Mouse (Mus musculus) urinary bladder, adult 18-20 months (tissue): ENCODE measurements around the gene Ncam2.
A peak's percentile ranks its signal among the peaks of the same experiment; 100 is the strongest.
"Not testable (repeated sequence)": the region's sequence is repeated elsewhere in the genome, so short reads cannot be mapped to it uniquely, and the experiment has no call there.

ENCODE experiments used
- DNase-seq, 2 experiments: peaks; one replicate each; pipeline ENCODE4 v3.0.0; 2022; ENCODE audit warnings: low spot score in 2 of 2, mixed read lengths in 2 of 2

Gene Ncam2

DNA sequence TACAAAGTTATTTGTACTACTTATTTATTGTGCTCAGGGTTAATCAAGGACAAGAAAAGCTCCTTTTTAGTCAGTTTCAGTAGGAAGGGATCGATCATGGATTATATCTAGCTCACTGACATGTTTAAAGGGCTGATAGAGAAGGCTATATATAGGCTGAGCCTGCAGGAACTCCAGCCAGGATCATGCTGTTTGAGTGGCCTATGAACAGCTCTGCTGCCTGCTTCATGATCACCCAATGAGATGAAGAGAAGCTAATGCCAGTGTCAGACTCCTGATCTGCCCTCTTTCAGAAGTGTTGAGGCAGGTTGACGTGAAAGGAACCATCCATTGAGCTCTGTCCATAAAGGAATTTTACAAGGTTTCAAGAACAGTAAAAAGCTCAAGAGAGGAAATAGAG lies 103.3 kb downstream of the Ncam2 start:
- DNase-seq, result no peak

DNA sequence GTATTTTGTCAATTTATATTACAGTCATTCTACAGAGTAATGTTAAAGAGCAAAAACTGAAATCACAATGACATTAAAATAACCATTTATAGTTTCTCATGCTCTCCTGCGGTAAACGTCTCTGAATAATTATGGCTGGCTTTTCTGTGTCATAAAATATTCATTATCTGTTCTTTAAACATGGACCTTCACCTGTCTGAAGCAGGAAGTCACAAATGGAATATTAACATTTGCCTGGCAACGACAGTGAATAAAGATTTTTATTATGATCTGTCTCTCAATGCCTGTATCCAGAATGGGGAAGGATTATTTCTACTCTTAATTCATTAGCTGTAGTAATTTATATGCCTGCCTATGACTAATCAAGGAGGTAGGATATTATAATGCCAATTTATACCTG lies 108.7 kb downstream of the Ncam2 start:
- DNase-seq, result no peak

DNA sequence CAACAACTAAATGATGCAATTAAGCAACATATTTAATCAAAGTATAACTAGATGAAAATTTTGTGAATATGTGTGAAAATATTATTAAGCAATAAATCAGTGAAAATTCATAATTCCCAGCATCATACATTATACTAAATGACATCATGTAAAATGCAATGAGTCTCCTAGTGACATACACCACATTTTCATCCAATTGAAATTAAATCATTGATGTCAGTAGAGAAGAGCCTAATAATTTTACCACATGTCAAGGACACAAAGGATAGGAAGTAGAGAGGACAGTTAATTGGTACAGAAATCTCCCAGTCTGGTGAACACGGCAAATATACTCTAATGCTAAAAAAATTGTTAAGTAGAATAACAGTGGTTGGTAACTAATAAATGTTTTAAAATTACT lies 118.5 kb downstream of the Ncam2 start:
- DNase-seq, result no peak

DNA sequence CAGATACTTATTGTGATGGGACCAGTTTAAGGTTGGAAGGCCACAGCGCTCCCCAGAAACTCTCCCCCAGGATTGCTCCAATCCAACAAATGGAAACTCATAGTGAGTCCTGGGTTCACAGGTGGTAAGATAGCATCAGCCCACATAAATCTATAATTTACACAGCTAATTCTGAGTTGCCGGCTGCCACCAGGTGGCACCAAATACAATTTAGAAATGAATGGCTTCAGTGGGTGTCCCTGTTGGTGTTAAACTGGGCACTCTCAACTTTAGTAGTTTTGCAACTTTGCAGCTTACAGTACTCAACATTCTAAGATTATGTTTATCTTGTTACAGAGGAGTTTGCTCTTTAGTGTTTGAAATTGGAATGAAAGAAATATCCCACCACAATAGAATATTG lies 130.0 kb downstream of the Ncam2 start:
- DNase-seq, result peak in 1 of 2 experiments; percentile 10

DNA sequence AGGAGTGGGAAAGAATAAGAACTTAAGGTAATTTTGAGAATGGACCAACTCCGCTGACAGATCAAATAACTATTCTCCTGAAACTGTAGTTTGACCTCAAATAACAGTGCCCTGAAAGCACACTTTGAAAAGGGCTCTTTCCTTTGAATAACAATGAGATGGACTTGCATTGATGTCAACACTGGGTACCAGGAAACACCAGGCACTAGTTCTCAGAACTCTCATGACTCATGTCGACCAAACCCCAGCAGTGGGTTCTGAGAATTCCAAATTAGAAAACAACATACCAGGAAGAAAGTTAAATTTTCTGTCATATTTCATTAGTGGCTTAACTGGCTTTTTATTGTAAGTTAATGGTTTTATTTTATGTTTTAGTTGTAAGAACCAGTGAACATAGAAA lies 165.4 kb downstream of the Ncam2 start:
- no peak for DNase-seq

DNA sequence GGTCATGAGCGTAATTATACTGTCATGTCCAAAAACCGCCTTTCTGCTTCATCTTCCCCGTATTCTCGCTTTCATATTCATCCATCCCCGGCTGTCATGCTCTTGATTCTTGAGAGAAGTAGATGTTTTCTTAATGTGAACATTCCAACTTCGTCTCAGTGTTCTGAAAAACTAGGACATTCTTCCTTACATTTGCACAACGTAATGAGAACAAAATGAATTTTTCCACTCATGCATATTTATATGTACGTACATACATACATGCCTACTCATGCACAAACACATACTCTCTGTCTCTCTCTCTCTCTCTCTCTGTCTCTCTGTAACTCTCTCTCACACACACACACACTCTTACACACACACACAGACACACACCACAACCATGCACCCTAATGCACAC lies 173.7 kb downstream of the Ncam2 start:
- no peak for DNase-seq

DNA sequence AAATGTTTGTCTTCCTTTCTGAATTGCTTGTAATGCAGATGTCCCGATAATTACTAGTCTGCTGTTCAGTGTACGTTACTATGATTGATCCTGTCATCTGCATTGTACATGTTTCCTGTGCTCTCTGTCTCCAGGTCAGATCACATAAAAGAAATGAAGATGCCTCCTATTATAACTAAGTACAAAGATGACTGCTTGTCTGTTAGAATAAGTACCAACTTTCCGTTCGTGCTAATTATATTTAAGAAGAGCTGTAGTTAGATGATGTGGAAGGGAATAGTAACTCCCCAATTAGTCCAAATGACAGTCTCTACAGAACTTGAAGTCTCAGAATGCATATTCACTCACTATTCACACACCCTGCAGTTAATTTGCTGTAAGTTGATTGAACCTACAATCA lies 179.9 kb downstream of the Ncam2 start:
- no peak for DNase-seq

DNA sequence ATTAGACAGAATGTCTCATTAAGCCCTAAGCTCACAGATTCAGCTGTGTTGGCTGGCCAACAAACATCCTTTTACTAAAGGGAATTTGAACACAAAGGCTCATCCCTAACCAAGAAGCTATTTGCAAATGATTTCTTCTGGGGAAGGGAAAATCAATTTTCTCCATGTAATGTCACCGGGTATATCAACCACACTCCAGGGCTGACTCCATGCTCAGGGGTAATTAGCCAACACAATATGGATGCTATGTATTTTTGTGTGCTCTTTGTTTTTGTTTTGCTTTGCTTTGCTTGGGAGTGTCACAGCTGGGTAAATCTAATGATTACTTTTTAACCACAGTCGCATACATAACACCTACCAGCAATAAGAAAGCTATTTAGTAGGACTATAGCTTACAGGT lies 188.1 kb downstream of the Ncam2 start:
- no peak for DNase-seq

DNA sequence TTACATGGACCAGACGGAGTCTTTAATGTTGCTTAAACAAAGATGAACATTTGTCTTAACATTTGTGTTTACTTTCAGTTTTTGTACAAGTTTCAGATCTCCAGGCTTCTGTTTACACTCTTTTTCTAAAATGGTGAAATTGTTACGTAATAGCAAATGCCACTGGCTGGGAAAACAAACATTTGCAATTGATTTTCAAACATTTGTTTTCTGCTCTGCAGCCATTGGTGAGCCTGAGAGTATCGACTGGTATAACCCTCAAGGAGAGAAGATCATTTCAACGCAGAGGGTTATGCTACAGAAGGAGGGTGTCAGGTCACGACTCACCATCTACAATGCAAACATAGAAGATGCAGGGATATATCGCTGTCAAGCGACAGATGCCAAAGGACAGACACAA lies 234.1 kb downstream of the Ncam2 start:
- DNase-seq, result no peak

DNA sequence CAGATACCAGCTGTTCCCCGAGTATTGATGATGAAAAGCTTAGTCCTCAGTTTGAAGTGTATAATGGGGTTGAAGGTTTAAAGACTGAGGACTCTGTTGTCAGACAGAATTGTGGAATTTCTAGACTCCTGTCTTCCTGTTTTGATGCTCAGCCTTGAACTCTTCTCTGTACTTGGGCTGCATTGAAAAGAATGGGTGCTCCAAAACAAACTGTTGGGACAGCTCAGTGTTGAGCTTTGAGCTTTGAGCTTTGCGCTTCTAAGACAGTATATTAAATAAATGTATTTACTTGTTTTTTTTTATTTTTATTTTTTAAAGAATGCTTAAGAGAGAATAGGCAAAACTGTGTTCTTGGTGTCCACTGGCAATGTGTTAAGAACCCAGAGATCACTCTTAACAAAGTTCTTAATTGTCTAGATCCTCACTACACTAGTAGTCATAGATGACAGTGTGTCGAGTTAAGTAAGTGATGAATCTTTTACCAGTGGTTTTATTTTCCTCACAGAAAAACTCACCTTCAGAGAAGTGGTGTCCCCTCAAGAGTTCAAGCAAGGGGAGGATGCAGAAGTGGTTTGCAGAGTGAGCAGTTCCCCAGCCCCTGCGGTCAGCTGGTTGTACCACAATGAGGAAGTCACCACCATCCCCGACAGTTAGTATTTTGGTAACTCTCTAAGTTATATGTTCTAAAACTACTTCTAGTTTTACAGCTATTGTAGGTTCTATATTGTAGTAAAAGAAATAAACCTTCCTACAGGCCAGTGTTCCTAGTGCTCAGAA lies 236.8 kb downstream of the Ncam2 start:
- no peak for DNase-seq

DNA sequence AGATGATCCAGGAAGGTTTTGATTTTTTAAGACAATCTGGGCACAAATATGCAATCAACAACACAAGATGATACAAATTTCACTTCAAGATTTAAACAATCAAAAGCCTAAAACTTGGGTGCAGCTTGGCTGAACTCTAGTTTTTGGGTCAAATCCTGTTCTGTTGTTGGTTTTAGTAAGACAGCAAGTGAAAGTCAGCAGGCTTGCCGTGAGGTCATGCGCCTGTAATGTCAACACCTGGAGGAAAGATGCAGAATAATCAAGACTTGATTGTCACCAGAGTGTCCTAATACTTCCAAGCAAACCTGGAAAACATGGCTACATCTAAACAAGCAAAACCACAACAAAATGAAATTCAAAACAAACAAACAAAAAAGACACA lies 237.4 kb downstream of the Ncam2 start:
- no peak for DNase-seq

DNA sequence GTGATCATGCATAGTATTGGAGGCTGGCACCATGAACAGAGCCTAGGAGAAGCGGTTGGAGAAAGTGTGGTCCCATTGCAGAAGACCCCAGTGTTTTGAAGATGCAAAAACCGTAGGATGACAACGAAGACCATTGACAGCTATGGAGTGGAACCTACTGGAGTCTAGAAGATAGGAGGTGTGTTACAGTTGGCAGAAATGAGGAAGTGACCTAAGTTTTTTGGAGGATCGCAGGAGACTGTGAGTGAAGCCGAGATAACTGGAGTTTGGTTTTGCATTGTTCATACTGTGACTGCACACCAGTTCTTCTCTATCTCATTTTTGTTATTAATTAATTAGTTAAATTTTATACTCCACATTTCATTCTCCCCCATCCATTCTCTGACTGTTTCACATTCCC lies 250.4 kb downstream of the Ncam2 start:
- DNase-seq, result no peak

DNA sequence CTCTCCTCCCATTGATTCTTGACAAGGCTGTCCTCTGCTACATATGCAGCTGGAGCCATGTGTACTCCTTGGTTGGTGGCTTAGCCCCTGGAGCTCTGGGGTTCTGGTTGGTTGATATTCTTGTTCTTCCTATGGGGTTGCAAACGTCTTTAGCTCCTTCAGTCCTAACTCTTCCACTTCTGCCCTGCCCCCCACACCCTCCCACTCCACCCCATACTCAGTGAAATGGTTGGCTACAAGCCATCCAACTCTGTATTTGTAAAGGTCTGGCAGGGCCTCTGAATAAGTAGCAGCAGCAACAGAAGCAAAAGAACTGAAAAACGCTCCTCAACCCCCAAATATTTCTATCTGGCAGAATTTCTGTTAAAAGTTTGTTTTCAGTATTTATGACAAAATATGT lies 252.5 kb downstream of the Ncam2 start:
- no peak for DNase-seq

DNA sequence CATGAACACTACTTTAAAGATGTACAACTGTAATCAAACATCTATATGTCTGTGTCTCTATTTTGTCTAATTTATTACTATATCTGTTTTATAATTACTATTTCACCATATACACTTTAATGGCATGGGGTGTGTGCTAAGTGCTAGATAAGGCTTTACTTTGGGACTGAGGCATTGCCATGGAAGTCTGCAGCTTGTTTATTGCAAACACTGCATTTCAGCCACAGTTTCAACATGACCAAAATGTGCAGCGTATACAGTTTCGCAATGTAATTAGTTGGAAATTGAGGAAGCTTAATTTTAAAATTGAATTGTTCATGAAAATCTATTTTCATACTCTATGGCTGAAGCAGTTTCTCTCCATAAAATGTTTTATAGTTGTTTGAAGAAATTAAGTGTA lies 254.0 kb downstream of the Ncam2 start:
- DNase-seq, result no peak

DNA sequence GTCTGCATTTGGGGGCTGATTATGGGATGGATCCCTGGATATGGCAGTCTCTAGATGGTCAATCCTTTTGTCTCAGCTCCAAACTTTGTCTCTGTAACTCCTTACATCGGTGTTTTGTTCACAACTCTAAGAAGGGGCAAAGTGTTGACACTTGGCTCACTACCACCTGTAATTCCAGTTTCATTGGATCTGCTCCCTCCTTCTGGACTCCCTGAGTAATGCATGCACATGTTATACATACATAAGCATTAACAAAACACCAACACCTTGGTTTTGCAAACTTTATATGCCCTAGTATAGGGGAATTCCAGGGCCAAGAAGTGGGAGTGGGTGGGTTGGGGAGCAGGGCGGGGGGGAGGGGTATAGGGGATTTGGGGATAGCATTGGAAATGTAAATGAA lies 262.2 kb downstream of the Ncam2 start:
- not testable (repeated sequence) for DNase-seq

DNA sequence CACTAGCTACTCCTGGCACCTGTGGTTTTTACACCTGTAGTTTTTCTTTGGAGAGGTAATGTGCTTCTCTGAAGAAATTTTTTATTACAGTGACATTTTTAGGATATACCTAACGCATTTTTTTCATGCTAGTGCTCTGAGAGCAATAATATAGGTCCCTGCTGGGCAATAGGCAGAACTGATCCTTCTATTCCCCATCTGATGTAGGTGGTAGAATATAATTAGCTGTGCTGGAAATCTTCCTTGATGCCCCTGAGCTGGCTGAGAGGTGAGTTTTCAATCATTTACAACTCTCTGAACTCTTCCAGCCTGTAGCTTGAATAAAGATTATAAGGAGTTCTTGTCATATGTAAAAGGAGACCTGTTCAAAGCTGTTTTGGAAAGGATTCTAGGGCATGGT lies 272.4 kb downstream of the Ncam2 start:
- DNase-seq, result no peak

DNA sequence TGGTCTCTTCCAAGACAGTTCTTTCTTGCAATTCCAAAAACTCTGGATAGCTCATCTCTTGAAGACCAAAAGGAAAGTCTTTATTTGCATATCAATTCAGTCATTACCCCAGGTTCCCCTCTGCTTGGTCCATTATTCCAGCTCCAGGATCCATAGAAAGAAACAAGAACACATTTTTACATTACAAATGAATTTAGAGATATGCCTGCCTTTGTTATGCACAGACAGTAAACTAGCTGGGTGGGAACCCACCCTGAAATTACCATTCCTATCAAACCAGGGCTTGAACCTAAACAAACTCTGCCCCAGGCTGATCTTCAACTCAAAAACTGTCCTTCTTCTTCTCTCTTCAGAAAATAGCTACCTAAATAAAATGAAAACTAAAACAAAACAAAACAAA lies 280.6 kb downstream of the Ncam2 start:
- no peak for DNase-seq

DNA sequence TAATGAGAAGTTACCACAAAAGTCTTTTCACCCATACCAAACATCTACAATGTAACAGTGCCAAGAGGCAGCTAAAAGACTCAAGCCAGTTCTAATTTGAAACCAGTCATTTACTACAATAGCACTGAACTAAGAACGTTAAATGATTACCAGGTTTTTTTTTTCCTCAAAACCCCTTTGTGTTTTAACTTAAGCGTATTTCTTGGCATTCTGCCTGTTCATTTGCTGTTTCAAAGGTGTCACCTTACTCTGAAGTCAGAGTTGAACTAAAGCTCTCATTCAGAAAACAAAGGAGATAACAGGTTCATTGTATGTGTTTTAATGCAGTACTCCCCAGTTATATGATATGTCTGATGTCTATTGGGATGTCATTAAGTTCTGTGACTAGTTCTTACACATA lies 295.6 kb downstream of the Ncam2 start:
- no peak for DNase-seq

DNA sequence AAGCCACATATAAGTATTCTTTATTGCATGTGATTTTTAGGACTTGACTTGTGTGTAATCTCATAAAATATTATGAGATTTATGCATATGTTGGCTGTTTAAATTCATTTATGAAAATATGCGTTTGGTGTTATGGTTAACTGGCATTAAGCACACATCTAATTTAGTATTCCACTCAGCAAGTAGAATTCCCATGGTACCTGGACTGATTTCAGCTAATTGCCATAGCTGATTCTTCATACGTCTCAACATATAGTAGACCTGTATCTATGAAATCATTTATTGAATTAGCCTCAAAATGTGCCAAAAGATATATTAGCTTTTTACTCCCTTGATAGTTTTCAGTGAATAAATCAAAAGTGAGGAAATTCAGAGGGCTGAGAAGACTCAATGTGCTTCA lies 302.1 kb downstream of the Ncam2 start:
- DNase-seq, result no peak

DNA sequence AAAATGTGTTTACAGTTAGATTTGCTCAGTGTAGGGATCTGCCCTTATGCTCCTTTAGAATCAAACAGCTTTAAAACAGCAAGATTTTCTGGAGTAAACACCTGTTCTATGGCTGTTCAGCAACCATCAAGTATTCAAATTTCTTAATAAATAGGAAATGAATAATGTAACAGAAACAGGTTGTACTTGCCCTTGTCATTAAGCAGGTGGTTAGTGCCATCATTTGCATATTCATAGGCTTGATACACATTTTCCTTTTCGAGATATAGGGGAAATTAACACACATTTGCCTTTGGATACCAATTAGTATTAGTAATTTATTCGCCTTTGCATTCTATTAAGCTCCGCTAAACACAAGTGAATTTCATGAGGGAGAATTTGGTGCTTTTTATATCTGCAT lies 335.7 kb downstream of the Ncam2 start:
- no peak for DNase-seq

DNA sequence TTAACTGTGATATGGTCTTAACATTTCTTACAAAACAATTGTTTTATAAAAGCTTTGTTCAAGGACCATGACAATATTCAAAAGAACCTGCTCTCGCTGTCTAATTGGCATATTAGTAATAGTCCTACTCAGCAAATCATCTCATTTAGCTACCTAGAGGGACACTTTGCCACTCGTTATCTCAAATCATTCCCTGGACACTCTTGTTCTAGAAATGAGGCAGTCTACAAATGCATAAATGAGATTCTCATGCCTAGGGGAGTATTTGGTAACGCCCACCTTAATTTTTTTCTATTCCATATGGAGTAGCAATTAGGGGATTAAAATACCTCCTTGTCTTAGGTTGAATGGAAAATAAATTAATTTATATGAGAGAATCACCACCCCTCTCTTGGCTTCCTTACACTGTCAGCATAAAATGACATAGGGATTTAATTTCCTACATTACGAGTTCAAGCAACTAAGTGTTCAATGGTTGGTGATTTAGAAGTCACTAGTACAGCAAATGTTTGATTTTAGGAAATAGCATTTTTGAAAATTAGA lies 387.1 kb downstream of the Ncam2 start:
- no peak for DNase-seq

DNA sequence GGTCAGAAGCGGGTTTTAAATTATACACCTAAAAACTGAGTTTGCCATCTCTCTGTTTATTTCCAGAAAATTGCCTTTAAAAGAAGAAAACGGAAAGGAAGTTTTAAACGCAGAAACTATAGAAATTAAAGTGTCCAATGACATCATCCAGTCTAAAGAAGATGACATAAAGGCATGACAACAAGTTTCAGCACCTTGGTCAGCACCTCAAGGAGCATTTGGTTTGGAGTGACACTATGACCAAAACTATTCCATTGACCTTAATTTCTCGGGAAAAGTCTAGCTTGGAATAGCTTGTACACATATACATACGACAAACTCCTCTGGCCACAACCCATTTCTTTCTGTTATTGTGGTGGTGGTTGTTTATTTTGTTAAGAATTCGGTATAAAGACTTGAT lies 422.8 kb downstream of the Ncam2 start:
- no peak for DNase-seq

DNA sequence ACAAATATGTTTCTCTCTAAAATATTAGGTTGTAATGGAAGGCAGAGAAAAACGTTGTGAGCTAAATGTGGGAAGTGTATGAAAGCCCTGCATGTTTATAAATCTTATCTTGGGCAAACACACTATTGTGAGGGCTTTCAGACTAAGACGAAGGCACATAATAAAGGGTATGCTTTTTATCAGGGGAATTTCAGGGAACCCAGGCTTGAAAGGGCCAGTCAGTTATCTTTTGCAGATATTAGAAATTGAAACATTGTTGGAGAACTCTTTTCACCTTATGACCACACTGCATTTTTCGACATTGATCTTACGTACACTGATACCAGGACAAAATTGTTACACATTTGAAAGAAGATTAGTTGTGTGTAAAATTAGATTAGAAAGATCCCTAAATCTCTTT lies 423.3 kb downstream of the Ncam2 start:
- DNase-seq, result no peak

DNA sequence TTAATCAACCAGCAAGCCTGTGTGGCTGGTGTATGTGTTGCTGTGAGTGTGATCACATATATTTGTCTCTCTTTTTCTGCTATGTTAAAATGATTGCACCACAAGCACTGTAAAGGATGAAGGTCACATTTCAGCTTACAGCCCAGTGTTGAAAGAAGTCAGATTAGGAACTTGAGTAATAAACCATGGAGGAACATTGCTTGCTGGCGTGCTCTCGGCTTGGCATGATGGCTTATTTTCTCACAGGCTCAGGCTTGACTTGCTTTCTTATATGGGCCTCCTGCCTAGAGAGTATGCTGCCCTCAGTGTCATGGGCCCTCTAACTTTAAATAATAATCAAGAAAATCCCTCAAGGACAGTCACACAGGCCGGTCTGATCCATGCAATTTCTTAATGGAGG lies 449.8 kb downstream of the Ncam2 start:
- DNase-seq, result no peak
